Mouse (Mus musculus) brown adipose tissue, adult 24 weeks (tissue): ENCODE measurements at regions not wholly inside any gene's neighbourhood (a gene's known extent, or its start where the extent isn't known, plus 50 kb on each side); places are given as distances from the start of the nearest gene placed in this dataset.

Experiments used
- H3K27ac ChIP-seq: fragments of 200-500 bp; replicated peaks from 2 replicates; pipeline ENCODE4 v1.5.1; 2012; ENCODE audit warnings: low read depth, mild to moderate bottlenecking, low read length
- H3K4me1 ChIP-seq: fragments of 200-500 bp; 2 replicates; pipeline ENCODE4 v1.6.1; 2012; ENCODE audit warnings: low read length, mixed read lengths; ENCODE audit not compliant: control insufficient read depth, insufficient read depth, insufficient read length
- H3K4me3 ChIP-seq: fragments of 200-500 bp; 2 replicates; pipeline ENCODE4 v1.5.1; 2012; ENCODE audit warnings: low read depth, mild to moderate bottlenecking, low read length, moderate library complexity; ENCODE audit not compliant: insufficient read depth

GRCm38 (mm10) chr19:21077771-21078548 lies 124.0 kb upstream of the Tmc1 start:
- no peak overlapping the region for H3K27ac ChIP-seq
- peaks cover 5% of the 10 kb centered on the region for H3K4me1 ChIP-seq
- no peak overlapping the region for H3K4me3 ChIP-seq

DNA sequence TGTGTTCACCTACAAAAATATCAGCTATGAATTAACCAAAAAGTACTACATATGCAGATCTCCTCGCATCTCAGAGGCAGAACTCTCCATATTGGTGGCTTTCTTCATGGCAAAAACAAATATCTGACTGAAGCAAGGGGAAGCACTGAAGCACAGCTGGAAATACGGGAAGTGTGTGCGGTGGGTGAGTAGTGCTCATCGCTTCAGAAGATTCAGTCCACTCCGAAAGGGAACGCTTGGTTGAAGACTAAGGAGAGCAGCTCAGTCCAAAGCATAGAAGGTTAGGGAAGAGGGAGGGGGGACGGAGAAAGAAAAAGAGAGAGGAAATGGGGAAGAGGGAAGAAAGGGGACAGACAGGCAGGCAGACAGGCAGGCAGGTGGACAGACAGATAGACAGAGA lies 114.4 kb upstream of the Tmc1 start:
- no peak overlapping the region for H3K27ac ChIP-seq
- no peaks in the 10 kb centered on the region for H3K4me1 ChIP-seq
- H3K4me3 ChIP-seq = no peak overlapping the region

DNA sequence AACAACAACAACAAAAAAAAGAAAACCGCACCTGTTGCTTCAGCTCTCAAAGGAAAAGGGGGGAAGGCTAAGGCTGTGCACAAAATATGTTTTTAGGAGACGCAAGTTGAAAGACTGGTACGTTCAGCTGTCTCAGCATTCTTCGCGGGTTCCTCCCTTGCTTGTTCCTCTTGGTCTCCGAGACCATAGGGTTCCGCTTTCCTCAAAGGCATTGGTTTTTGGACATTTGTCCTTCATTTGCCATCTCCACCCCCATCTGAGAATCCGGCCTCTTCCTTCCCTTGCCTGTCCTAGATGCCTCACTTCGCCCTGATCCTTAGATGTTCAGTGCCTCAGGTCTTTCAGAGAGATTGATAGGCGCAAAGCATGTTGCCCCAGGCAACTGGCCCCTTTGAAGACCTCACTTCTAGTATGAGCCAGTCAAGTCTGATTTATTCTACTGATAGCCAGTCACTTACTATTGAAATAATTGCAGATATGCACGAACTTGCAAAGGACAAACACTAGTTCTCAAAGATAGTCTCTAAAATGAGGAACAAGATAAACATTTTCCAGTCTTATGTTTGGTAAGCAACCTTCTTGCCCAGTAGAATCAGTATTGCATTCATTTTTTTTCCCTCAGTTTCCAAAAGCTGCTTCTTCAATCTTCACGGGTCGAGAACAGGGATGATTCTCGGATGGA lies 112.6 kb upstream of the Tmc1 start:
- Histone ChIP-seq H3K4me1 (no peaks in the 10 kb centered on the region), H3K27ac (no peak overlapping the region)

GRCm38 (mm10) chr19:21064902-21065301 lies 110.9 kb upstream of the Tmc1 start:
- H3K4me3 ChIP-seq = no peak overlapping the region
- no peak overlapping the region for H3K27ac ChIP-seq
- H3K4me1 ChIP-seq = no peaks in the 10 kb centered on the region

More for the DNA sequence above, 112.6 kb upstream of the Tmc1 start:
- H3K4me3 ChIP-seq = no peak overlapping the region

- no peak overlapping the region for H3K4me3 ChIP-seq
Observed at GRCm38 (mm10) chr19:21053597-21054544, 99.9 kb upstream of the Tmc1 start.

GRCm38 (mm10) chr19:21052771-21053170 lies 98.8 kb upstream of the Tmc1 start:
- no peak overlapping the region for H3K4me3 ChIP-seq
- no peak overlapping the region for H3K27ac ChIP-seq
- H3K4me1 ChIP-seq = peaks cover 4% of the 10 kb centered on the region

More at GRCm38 (mm10) chr19:21053597-21054544, 99.9 kb upstream of the Tmc1 start:
- Histone ChIP-seq H3K27ac (no peak overlapping the region), H3K4me1 (peaks cover 4% of the 10 kb centered on the region)

GRCm38 (mm10) chr19:21051872-21052271 lies 97.9 kb upstream of the Tmc1 start:
- H3K4me1 ChIP-seq = peaks cover 4% of the 10 kb centered on the region
- no peak overlapping the region for H3K4me3 ChIP-seq
- H3K27ac ChIP-seq = peak overlapping the region; percentile 44; the same call in 1 of the 2 replicates

GRCm38 (mm10) chr19:21050994-21051721 lies 97.2 kb upstream of the Tmc1 start:
- H3K4me1 ChIP-seq = peaks cover 4% of the 10 kb centered on the region
- no peak overlapping the region for H3K4me3 ChIP-seq
- H3K27ac ChIP-seq = peak overlapping the region; percentile 44

DNA sequence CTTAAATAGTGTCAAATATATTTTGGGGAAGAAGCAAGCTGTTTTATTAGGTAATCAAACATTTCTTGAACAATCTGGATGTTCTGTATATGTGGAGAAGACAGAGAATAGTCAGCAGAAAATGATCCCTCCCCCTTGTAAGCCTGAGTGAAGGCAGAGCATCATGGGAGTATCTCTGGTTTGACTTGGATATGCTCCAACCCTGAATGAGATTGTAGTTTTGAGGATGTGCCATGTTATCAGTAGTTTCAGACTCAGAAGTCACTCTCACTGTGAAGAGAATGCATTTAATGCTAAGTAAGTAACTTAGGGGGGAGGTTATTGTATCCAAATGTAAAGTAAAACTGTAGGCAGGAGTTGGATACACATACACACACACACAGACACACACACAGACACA lies 95.3 kb upstream of the Tmc1 start:
- no peak overlapping the region for H3K27ac ChIP-seq
- no peak overlapping the region for H3K4me3 ChIP-seq
- peaks cover 4% of the 10 kb centered on the region for H3K4me1 ChIP-seq

DNA sequence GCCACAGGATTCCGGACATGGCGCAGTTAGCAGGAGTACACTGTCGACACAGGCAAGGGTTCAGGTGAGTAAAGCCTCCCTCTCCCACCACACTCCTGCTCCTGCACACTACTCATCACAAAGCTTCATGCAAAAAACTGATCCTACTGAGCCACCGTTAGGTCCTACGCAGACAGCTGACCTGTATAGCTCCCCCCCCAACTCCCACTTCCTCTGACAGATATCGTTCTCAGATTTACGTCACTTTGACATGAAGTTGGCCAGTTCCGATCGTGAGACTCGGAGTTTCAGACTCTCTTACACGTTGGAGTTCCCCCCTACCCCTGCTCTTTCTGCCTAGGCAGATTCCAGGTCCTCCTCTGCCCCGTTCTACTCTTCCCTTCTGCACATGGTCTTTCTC lies 91.6 kb upstream of the Tmc1 start:
- Histone ChIP-seq H3K4me3 (no peak overlapping the region), H3K4me1 (no peaks in the 10 kb centered on the region), H3K27ac (no peak overlapping the region)

DNA sequence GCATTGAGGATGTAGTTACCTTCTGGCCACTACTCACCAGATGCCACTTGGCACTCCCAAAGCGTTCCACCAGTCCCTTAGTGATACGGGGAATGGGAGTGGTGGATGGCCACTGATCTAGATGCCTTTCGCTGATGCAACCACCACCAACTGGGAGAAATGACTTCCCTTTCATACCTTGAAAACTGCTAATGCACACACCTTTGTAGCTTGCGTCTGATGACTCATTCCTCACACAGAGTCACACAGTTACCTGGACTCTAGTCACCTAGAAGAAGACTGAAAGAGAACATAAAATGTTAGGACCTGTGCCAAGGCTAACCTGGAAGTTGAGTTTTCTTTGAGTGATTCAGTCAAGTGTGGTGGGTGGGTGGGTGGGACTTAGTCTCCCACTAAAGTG lies 90.0 kb upstream of the Tmc1 start:
- Histone ChIP-seq H3K4me3 (no peak overlapping the region), H3K27ac (no peak overlapping the region), H3K4me1 (0 out of 2 replicates have a peak, but pooled peaks cover 3% of the 10 kb centered on the region)

DNA sequence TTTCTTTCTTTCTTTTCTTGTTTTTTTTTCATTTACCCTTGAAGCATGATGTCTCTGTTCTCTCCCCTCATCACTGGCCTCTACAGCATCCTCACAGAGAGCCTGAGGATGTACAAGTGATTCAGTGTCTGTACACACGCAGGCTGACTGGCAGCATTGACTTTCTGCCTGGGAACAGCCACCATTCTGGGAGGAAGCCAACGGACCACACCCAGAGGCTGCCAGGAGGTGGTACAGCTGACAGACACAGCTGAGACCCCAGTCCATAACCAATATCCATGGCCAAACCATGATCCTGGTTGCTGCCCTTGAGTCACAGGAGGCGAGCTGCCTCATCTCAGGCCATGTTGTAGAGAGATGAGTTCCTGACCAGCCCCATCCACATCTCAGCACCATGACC lies 88.5 kb upstream of the Tmc1 start:
- Histone ChIP-seq H3K27ac (no peak overlapping the region), H3K4me3 (no peak overlapping the region), H3K4me1 (0 out of 2 replicates have a peak, but pooled peaks cover 3% of the 10 kb centered on the region)

DNA sequence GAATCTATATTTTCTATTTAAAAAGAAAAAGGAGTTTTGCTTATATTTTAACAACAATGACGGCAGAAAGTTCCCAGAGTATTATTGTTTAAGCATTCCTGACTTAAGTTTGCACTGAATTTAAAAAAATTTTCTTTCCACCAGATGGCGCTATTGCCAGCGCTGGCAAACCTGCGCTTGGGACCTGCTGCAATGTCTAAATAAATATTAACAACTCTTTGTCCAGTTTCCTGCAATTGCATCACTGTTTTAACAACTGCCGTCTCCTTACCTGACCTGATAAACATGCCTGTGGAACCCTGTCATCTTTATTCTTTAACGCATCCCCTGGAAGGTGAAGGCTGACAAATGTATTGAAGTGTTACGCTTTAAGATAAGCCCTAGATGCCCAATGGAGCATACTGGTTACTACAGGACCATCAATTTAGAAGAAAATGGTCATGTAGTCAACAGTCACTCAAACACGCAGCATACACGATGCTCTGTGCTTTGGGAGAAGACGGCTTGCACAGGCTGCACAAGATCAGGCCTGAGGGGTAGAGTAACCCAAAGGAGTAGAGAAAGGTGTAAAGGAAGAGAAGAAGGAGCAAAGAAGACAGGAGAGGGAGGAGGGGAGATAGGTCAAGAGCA lies 83.6 kb upstream of the Tmc1 start:
- Histone ChIP-seq H3K4me1 (peaks cover 6% of the 10 kb centered on the region; the same call in 1 of the 2 replicates), H3K27ac (no peak overlapping the region)

More for the DNA sequence above, 83.6 kb upstream of the Tmc1 start:
- H3K4me3 ChIP-seq = no peak overlapping the region
